Comparison of ENCODE assay signal across 8 mouse cellular contexts in the genomic region with DNA sequence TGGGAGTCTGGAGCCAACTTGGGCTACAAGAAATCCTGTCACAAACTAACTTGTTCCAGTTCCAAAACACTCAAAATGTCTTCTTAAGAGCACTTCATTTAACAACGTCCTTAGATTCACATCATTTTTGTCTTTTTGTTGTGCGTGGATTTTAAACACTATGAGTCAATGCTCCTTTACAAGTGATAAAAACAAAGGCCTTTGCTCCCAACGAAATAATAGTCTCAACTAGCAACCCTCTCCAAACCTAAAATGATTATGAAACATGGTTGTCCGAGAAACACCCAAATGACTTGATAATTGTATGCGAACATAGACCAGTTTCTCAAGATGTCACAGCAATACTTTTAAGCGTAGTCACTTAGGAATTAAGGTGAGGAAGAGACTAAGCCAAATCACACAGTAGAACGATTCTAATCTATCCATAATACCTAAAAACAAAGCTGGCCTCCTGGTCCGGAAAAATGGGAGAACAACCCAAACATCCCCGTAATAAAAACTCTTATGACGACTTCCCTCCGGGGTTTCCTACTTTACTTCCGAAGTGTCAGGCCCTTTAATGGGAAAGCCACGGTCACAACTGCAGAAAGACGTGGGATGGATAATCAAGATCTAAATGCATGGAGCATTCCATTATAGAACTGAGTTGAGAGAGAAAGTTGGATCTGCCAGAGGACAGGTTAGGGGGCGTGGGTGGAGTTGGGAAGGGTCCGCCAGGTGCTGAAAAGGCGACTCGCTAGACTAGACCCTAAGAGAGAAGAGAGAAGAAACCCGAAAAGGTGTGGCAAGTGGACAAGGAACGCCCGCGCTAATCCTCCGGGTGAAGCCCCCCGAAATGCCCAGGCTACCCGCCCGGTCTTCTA. TPM values are rescaled to one million over a fixed set of nuclear protein-coding genes. Genes with fewer than 3 reads are reported as not detected.
DNase-seq lines count a peak whose midpoint lies in the region; ATAC-seq and TF ChIP-seq lines count a peak whose summit lies in the region.

No protein-coding gene starts in this region.

- peaks cover 7% of the 10 kb centered on the region; the same call in 1 of the 2 replicates for H3K4me1 ChIP-seq in kidney, embryonic 14.5 days (ENCODE audit: control insufficient read depth, insufficient read depth, low read length)
- H3K4me1 ChIP-seq in forebrain, embryonic 13.5 days, result peaks cover 10% of the 10 kb centered on the region
- peaks cover 26% of the 10 kb centered on the region for H3K4me1 ChIP-seq in liver, embryonic 12.5 days
- H3K4me1 ChIP-seq in small intestine, adult 2 months (ENCODE audit: control insufficient read depth, insufficient read depth, insufficient read length, low read length), result peaks cover 3% of the 10 kb centered on the region; the same call in 1 of the 2 replicates

- peak overlapping the region; percentile 73 for H3K9ac ChIP-seq in kidney, embryonic 14.5 days (ENCODE audit: low read depth, low read length)
- peak overlapping the region; percentile 82 for H3K9ac ChIP-seq in forebrain, embryonic 13.5 days
- H3K9ac ChIP-seq in liver, embryonic 12.5 days, result peak overlapping the region; percentile 90

- H3K27ac ChIP-seq in kidney, embryonic 14.5 days (ENCODE audit: low read depth, low read length), result no peak overlapping the region
- H3K27ac ChIP-seq in forebrain, embryonic 13.5 days, result peak overlapping the region; percentile 45; the same call in 1 of the 2 replicates
- peak overlapping the region; percentile 81 for H3K27ac ChIP-seq in liver, embryonic 12.5 days
- H3K27ac ChIP-seq in small intestine, adult 2 months (ENCODE audit: insufficient read depth, low read depth, low read length), result peak overlapping the region; percentile 53; the same call in 1 of the 2 replicates

- no peak for DNase-seq in kidney, adult 9 months
- peak; percentile 22 for DNase-seq in Muller cell, postnatal 12 days (ENCODE audit: inconsistent ontology term)
- DNase-seq in B cell, adult 2 months, result no peak

- ATAC-seq in kidney, embryonic 14.5 days (ENCODE audit: low FRiP score, low TSS enrichment), result peak; percentile 60
- ATAC-seq in forebrain, embryonic 13.5 days, result no peak
- no peak for ATAC-seq in liver, embryonic 12.5 days
- ATAC-seq in granulocyte monocyte progenitor cell, adult 5-6 weeks (replicated peaks; ENCODE audit: poor library complexity, severe bottlenecking), result no peak

- peak overlapping the region; percentile 66 for H3K4me3 ChIP-seq in kidney, embryonic 14.5 days (ENCODE audit: low read length)
- H3K4me3 ChIP-seq in forebrain, embryonic 13.5 days, result peak overlapping the region; percentile 84
- peak overlapping the region; percentile 91 for H3K4me3 ChIP-seq in liver, embryonic 12.5 days
- peak overlapping the region; percentile 96 for H3K4me3 ChIP-seq in small intestine, adult 2 months (ENCODE audit: low read depth, low read length)

- no peak for TF ChIP-seq CTCF in small intestine, adult 2 months (IDR thresholded peaks at IDR 0.05; ENCODE audit: extremely low read depth, insufficient read length, insufficient replicate concordance, low read depth, low read length)

- TF ChIP-seq POLR2A in small intestine, adult 2 months (IDR thresholded peaks at IDR 0.05; ENCODE audit: low read depth, low read length), result no peak

- no peaks in the 10 kb centered on the region for H3K9me3 ChIP-seq in kidney, embryonic 14.5 days (ENCODE audit: control insufficient read depth, low read length)
- no peaks in the 10 kb centered on the region for H3K9me3 ChIP-seq in forebrain, embryonic 13.5 days (replicated peaks)
- no peaks in the 10 kb centered on the region for H3K9me3 ChIP-seq in liver, embryonic 12.5 days (replicated peaks)

- no peaks in the 10 kb centered on the region for H3K36me3 ChIP-seq in kidney, embryonic 14.5 days (ENCODE audit: control insufficient read depth, insufficient read depth, low read length)
- no peaks in the 10 kb centered on the region for H3K36me3 ChIP-seq in forebrain, embryonic 13.5 days (ENCODE audit: poor library complexity, severe bottlenecking)
- peaks cover 3% of the 10 kb centered on the region; the same call in 1 of the 2 replicates for H3K36me3 ChIP-seq in liver, embryonic 12.5 days
- no peaks in the 10 kb centered on the region for H3K36me3 ChIP-seq in small intestine, adult 2 months (ENCODE audit: control insufficient read depth, insufficient read depth, low read length)

- H3K27me3 ChIP-seq in kidney, embryonic 14.5 days (ENCODE audit: control insufficient read depth, insufficient read depth, low read length), result no peaks in the 10 kb centered on the region
- no peaks in the 10 kb centered on the region for H3K27me3 ChIP-seq in forebrain, embryonic 13.5 days
- no peaks in the 10 kb centered on the region for H3K27me3 ChIP-seq in liver, embryonic 12.5 days (replicated peaks)
- H3K27me3 ChIP-seq in small intestine, adult 2 months (ENCODE audit: control insufficient read depth, insufficient read depth, low read length), result no peaks in the 10 kb centered on the region

- peak overlapping the region; percentile 46 for H3K4me2 ChIP-seq in kidney, embryonic 14.5 days (replicated peaks; ENCODE audit: low read depth, low read length)
- H3K4me2 ChIP-seq in forebrain, embryonic 13.5 days, result peak overlapping the region; percentile 70
- peak overlapping the region; percentile 77 for H3K4me2 ChIP-seq in liver, embryonic 12.5 days

- WGBS in kidney, embryonic 14.5 days, result 13% methylated on average over 26 of the region's 26 CpGs
- WGBS in forebrain, embryonic 13.5 days, result 12% methylated on average over 26 of the region's 26 CpGs
- WGBS in liver, embryonic 12.5 days (ENCODE audit: insufficient replicate concordance), result 7% methylated on average over 26 of the region's 26 CpGs
- 2% methylated on average over 26 of the region's 26 CpGs for whole genome bisulfite sequencing in small intestine, adult 2 months

RNA-seq across cellular contexts. Expression of gene Atxn3, which starts 0.7 kb away (rescaled TPM):
- 18.2 and 19.4 TPM in 2 replicates for polyA plus RNA-seq in kidney, embryonic 14.5 days (2014; fragmentation: Nextera tagmentation; extraction: Ambion mirVana)
- polyA plus RNA-seq in forebrain, embryonic 13.5 days (2015; fragmentation: Nextera tagmentation; extraction: Ambion mirVana), result 13.9 and 14.8 TPM in 2 replicates
- polyA plus RNA-seq in liver, embryonic 12.5 days (2016; fragmentation: Nextera tagmentation; extraction: Ambion mirVana), result 12.4 and 15.3 TPM in 2 replicates
- polyA plus RNA-seq in small intestine, adult 2 months (2012; rRNA removed), result 0.30 and 0.76 TPM in 2 replicates
- 28.8 and 31.3 TPM in 2 replicates for total RNA-seq in granulocyte monocyte progenitor cell, adult 5-6 weeks (2014; fragmentation: Nextera tagmentation)
- total RNA-seq in granulocyte monocyte progenitor cell, adult 5-6 weeks (2017), result 56.4 and 74.5 TPM in 2 replicates

RNA-seq across cellular contexts. Expression of gene Cpsf2, which starts 18.5 kb away (rescaled TPM):
- polyA plus RNA-seq in kidney, embryonic 14.5 days (2014; fragmentation: Nextera tagmentation; extraction: Ambion mirVana), result 26.7 and 35.3 TPM in 2 replicates
- polyA plus RNA-seq in forebrain, embryonic 13.5 days (2015; fragmentation: Nextera tagmentation; extraction: Ambion mirVana), result 35.9 and 37.9 TPM in 2 replicates
- 28.9 and 29.3 TPM in 2 replicates for polyA plus RNA-seq in liver, embryonic 12.5 days (2016; fragmentation: Nextera tagmentation; extraction: Ambion mirVana)
- 0.70 and 1.2 TPM in 2 replicates for polyA plus RNA-seq in small intestine, adult 2 months (2012; rRNA removed)
- total RNA-seq in granulocyte monocyte progenitor cell, adult 5-6 weeks (2014; fragmentation: Nextera tagmentation), result 21.9 and 24.9 TPM in 2 replicates
- 55.8 and 57.1 TPM in 2 replicates for total RNA-seq in granulocyte monocyte progenitor cell, adult 5-6 weeks (2017)

RNA-seq across cellular contexts. Expression of gene Trip11, which starts 44.2 kb away (rescaled TPM):
- polyA plus RNA-seq in kidney, embryonic 14.5 days (2014; fragmentation: Nextera tagmentation; extraction: Ambion mirVana), result 19.8 and 29.4 TPM in 2 replicates
- 23.6 and 24.0 TPM in 2 replicates for polyA plus RNA-seq in forebrain, embryonic 13.5 days (2015; fragmentation: Nextera tagmentation; extraction: Ambion mirVana)
- polyA plus RNA-seq in liver, embryonic 12.5 days (2016; fragmentation: Nextera tagmentation; extraction: Ambion mirVana), result 12.0 and 12.8 TPM in 2 replicates
- polyA plus RNA-seq in small intestine, adult 2 months (2012; rRNA removed), result 2.1 and 2.3 TPM in 2 replicates
- 21.3 and 24.3 TPM in 2 replicates for total RNA-seq in granulocyte monocyte progenitor cell, adult 5-6 weeks (2014; fragmentation: Nextera tagmentation)
- 38.2 and 47.5 TPM in 2 replicates for total RNA-seq in granulocyte monocyte progenitor cell, adult 5-6 weeks (2017)

Comparison
In these comparisons a context has a peak if more than half of its experiments do, and no peak if none do; other contexts are left out.
1. RNA of gene Cpsf2, which starts 18.5 kb away (polyA plus RNA-seq): 35.9 to 37.9 TPM in forebrain, embryonic 13.5 days, 26.7 to 35.3 TPM in kidney, embryonic 14.5 days and 28.9 to 29.3 TPM in liver, embryonic 12.5 days; 0.70 to 1.2 TPM in small intestine, adult 2 months; every median in the first group is over 10 times any median in the second.
2. Peak in every context shown above with its lines, with median percentiles within 50 percentile points of each other: H3K4me2 ChIP-seq, H3K4me3 ChIP-seq and H3K9ac ChIP-seq.